Mouse (Mus musculus): Measurements from ENCODE around the gene Ankmy1.

GRCm38 (mm10) chr1:92881982-92882381 is 20.7 kb downstream of the Ankmy1 start:
- TF ChIP-seq CTCF (IDR thresholded peaks at IDR 0.05; ENCODE audit: low read depth) (no peak), EP300 (IDR thresholded peaks at IDR 0.05; ENCODE audit: low read depth) (no peak)
